Mouse (Mus musculus) limb, embryonic 11.5 days (tissue): ENCODE results near the gene Dnmt3b. TPM values are rescaled to one million over a fixed set of nuclear protein-coding genes. Genes with fewer than 3 reads are reported as not detected.

Experiments
- ATAC-seq: fragments of 200-750 bp; cut with Nextera tagmentation; 2 replicates; pipeline ENCODE4 v1.8.0; 2017; ENCODE audit warnings: low read depth; ENCODE audit not compliant: insufficient number of reproducible peaks, low FRiP score, low TSS enrichment
- DNase-seq: peaks from one replicate; pipeline ENCODE4 v3.0.0-alpha.2; 2015; ENCODE audit warnings: low spot score
- H3K27ac ChIP-seq: fragments of 300-500 bp; sonication (generic); replicated peaks from 2 replicates; pipeline ENCODE4 v1.5.1; 2014; ENCODE audit warnings: low read depth, mild to moderate bottlenecking, low read length
- H3K27me3 ChIP-seq: fragments of 300-500 bp; sonication (generic); 2 replicates; pipeline ENCODE4 v1.6.1; 2014; ENCODE audit warnings: mild to moderate bottlenecking, low read length, mixed read lengths; ENCODE audit not compliant: control insufficient read depth, insufficient read depth
- H3K36me3 ChIP-seq: fragments of 300-500 bp; sonication (generic); 2 replicates; pipeline ENCODE4 v1.6.1; 2014; ENCODE audit warnings: mild to moderate bottlenecking, low read length, moderate library complexity, mixed read lengths; ENCODE audit not compliant: control insufficient read depth, insufficient read depth
- H3K4me1 ChIP-seq: fragments of 300-500 bp; sonication (generic); 2 replicates; pipeline ENCODE4 v1.6.1; 2014; ENCODE audit warnings: low read length, mixed read lengths; ENCODE audit not compliant: control insufficient read depth, insufficient read depth
- H3K4me2 ChIP-seq: fragments of 300-500 bp; sonication (generic); 2 replicates; pipeline ENCODE4 v1.6.1; 2014; ENCODE audit warnings: low read depth, mild to moderate bottlenecking, moderate library complexity; ENCODE audit not compliant: severe bottlenecking
- H3K4me3 ChIP-seq: fragments of 300-500 bp; sonication (generic); 2 replicates; pipeline ENCODE4 v1.5.1; 2014; ENCODE audit warnings: low read depth, low read length
- H3K9ac ChIP-seq: fragments of 300-500 bp; sonication (generic); 2 replicates; pipeline ENCODE4 v1.6.1; 2014; ENCODE audit warnings: mild to moderate bottlenecking, low read length
- H3K9me3 ChIP-seq: fragments of 300-500 bp; sonication (generic); 2 replicates; pipeline ENCODE4 v1.6.1; 2016; ENCODE audit warnings: low read length; ENCODE audit not compliant: control insufficient read depth
- WGBS: fragments of 180-500 bp; shearing (Covaris S2); extraction: QIAGEN DNeasy Blood & Tissue Kit; methylation state at CpG from one replicate; pipeline ENCODE4 v1.1.7; 2014; 5-methylcytosine and 5-hydroxymethylcytosine counted together
- polyA plus RNA-seq: library from polyadenylated mRNA; unstranded; fragments of >200 nt; fragmentation: Nextera tagmentation; extraction: Ambion mirVana; gene quantifications from 2 replicates; pipeline ENCODE4 v1.2.1, GENCODE M21; 2014

Gene Dnmt3b
- polyA plus RNA-seq, result 20.3 and 22.0 TPM in 2 replicates

- Histone ChIP-seq H3K9ac (peak within 1 kb of the TSS; percentile 61), H3K4me3 (peak within 1 kb of the TSS; percentile 55), H3K27me3 (no peaks in the 10 kb centered on the region; the same call in 1 of the 2 replicates), H3K36me3 (no peaks in the 10 kb centered on the region), H3K4me2 (peak within 1 kb of the TSS; percentile 91), H3K4me1 (peaks cover 12% of the 10 kb centered on the region), H3K9me3 (no peaks in the 10 kb centered on the region), H3K27ac (no peak within 1 kb of the TSS; the same call in 1 of the 2 replicates)
- ATAC-seq (peak; percentile 79), DNase-seq (peak; percentile 78)
- under 1% methylated on average over 89 of the region's 93 CpGs for WGBS
These were observed at the start of gene Dnmt3b for GRCm38 (mm10) chr2:153649298-153650013. Dnmt3b (plus strand) TSS chr2:153649450.

GRCm38 (mm10) chr2:153600021-153600666 lies 49.1 kb upstream of the Dnmt3b start:
- H3K4me1 ChIP-seq, result no peaks in the 10 kb centered on the region
- no peaks in the 10 kb centered on the region for H3K9me3 ChIP-seq
- H3K36me3 ChIP-seq, result no peaks in the 10 kb centered on the region
- no peaks in the 10 kb centered on the region for H3K27me3 ChIP-seq
- H3K27ac ChIP-seq, result no peak overlapping the region
- DNase-seq (peak; percentile 44), ATAC-seq (no peak)
- no peak overlapping the region for H3K4me2 ChIP-seq
- WGBS, result 63% methylated on average over 6 of the region's 6 CpGs
- H3K4me3 ChIP-seq, result no peak overlapping the region
- H3K9ac ChIP-seq, result no peak overlapping the region

GRCm38 (mm10) chr2:153600667-153601648 lies 48.3 kb upstream of the Dnmt3b start:
- no peak overlapping the region for H3K4me3 ChIP-seq
- DNase-seq (no peak), ATAC-seq (no peak)
- no peaks in the 10 kb centered on the region for H3K27me3 ChIP-seq
- H3K9me3 ChIP-seq, result no peaks in the 10 kb centered on the region
- 72% methylated on average over 16 of the region's 16 CpGs for WGBS
- no peak overlapping the region for H3K4me2 ChIP-seq
- no peak overlapping the region for H3K27ac ChIP-seq
- no peaks in the 10 kb centered on the region for H3K36me3 ChIP-seq
- no peaks in the 10 kb centered on the region for H3K4me1 ChIP-seq
- no peak overlapping the region for H3K9ac ChIP-seq

GRCm38 (mm10) chr2:153603724-153604123 lies 45.5 kb upstream of the Dnmt3b start:
- DNase-seq (no peak), ATAC-seq (no peak)
- WGBS, result 41% methylated on average over 4 of the region's 4 CpGs
- H3K4me3 ChIP-seq, result no peak overlapping the region
- H3K9me3 ChIP-seq, result no peaks in the 10 kb centered on the region
- no peaks in the 10 kb centered on the region for H3K4me1 ChIP-seq
- no peak overlapping the region for H3K27ac ChIP-seq
- H3K36me3 ChIP-seq, result no peaks in the 10 kb centered on the region
- H3K27me3 ChIP-seq, result no peaks in the 10 kb centered on the region
- no peak overlapping the region for H3K4me2 ChIP-seq
- H3K9ac ChIP-seq, result no peak overlapping the region

GRCm38 (mm10) chr2:153606421-153606820 lies 42.8 kb upstream of the Dnmt3b start:
- Histone ChIP-seq H3K27ac (no peak overlapping the region), H3K9ac (no peak overlapping the region), H3K4me2 (no peak overlapping the region), H3K4me1 (peaks cover 3% of the 10 kb centered on the region; the same call in 1 of the 2 replicates), H3K36me3 (no peaks in the 10 kb centered on the region), H3K9me3 (no peaks in the 10 kb centered on the region), H3K4me3 (no peak overlapping the region), H3K27me3 (no peaks in the 10 kb centered on the region)
- no peak for DNase-seq
- ATAC-seq, result no peak
- WGBS, result 79% methylated on average over 3 of the region's 3 CpGs

- 84% methylated on average over 13 of the region's 13 CpGs for WGBS
- Histone ChIP-seq H3K27ac (no peak overlapping the region), H3K4me1 (peaks cover 3% of the 10 kb centered on the region; the same call in 1 of the 2 replicates), H3K36me3 (no peaks in the 10 kb centered on the region), H3K9ac (no peak overlapping the region), H3K9me3 (no peaks in the 10 kb centered on the region), H3K27me3 (no peaks in the 10 kb centered on the region), H3K4me2 (no peak overlapping the region), H3K4me3 (no peak overlapping the region)
- no peak for DNase-seq
- ATAC-seq, result no peak
These were observed 41.3 kb upstream of the Dnmt3b start for GRCm38 (mm10) chr2:153607870-153608515.

- no peaks in the 10 kb centered on the region for H3K27me3 ChIP-seq
- H3K9me3 ChIP-seq, result no peaks in the 10 kb centered on the region
- DNase-seq (no peak), ATAC-seq (no peak)
- no peaks in the 10 kb centered on the region for H3K36me3 ChIP-seq
- no peak overlapping the region for H3K9ac ChIP-seq
- H3K27ac ChIP-seq, result no peak overlapping the region
- no peak overlapping the region for H3K4me3 ChIP-seq
- H3K4me2 ChIP-seq, result no peak overlapping the region
- 86% methylated on average over 8 of the region's 8 CpGs for WGBS
- peaks cover 3% of the 10 kb centered on the region; the same call in 1 of the 2 replicates for H3K4me1 ChIP-seq
These were observed 40.2 kb upstream of the Dnmt3b start for GRCm38 (mm10) chr2:153609058-153609457.
